Mouse (Mus musculus) embryonic facial prominence, embryonic 11.5 days (tissue): ENCODE measurements around the gene Idh3b. TPM values are rescaled to one million over a fixed set of nuclear protein-coding genes. Genes with fewer than 3 reads are reported as not detected.

ENCODE experiments used
- ATAC-seq: fragments of 200-750 bp; cut with Nextera tagmentation; replicated peaks from 2 replicates; pipeline ENCODE4 v1.8.0; 2017; ENCODE audit warnings: low read depth; ENCODE audit not compliant: insufficient number of reproducible peaks, low FRiP score, low TSS enrichment
- DNase-seq: peaks from one replicate; pipeline ENCODE4 v3.0.0-alpha.2; 2015; ENCODE audit warnings: low spot score
- H3K27ac ChIP-seq: fragments of 300-500 bp; sonication (generic); replicated peaks from 2 replicates; pipeline ENCODE4 v1.5.1; 2014; ENCODE audit warnings: mild to moderate bottlenecking, low read depth, low read length, control low read depth
- H3K27me3 ChIP-seq: fragments of 300-500 bp; sonication (generic); 2 replicates; pipeline ENCODE4 v1.6.1; 2014; ENCODE audit warnings: mild to moderate bottlenecking, low read length, moderate library complexity, mixed read lengths; ENCODE audit not compliant: control insufficient read depth, insufficient read depth
- H3K36me3 ChIP-seq: fragments of 300-500 bp; sonication (generic); replicated peaks from 2 replicates; pipeline ENCODE4 v1.6.1; 2014; ENCODE audit warnings: low read depth, mild to moderate bottlenecking, low read length, moderate library complexity, mixed read lengths; ENCODE audit not compliant: control insufficient read depth, insufficient read depth
- H3K4me1 ChIP-seq: fragments of 300-500 bp; sonication (generic); 2 replicates; pipeline ENCODE4 v1.6.1; 2014; ENCODE audit warnings: low read length, mixed read lengths; ENCODE audit not compliant: control insufficient read depth, insufficient read depth
- H3K4me2 ChIP-seq: fragments of 300-500 bp; sonication (generic); 2 replicates; pipeline ENCODE4 v1.6.1; 2014; ENCODE audit warnings: low read depth, mild to moderate bottlenecking, control low read depth, low read length, moderate library complexity
- H3K4me3 ChIP-seq: fragments of 300-500 bp; sonication (generic); 2 replicates; pipeline ENCODE4 v1.5.1; 2014; ENCODE audit warnings: low read depth, low read length, control low read depth
- H3K9ac ChIP-seq: fragments of 300-500 bp; sonication (generic); replicated peaks from 2 replicates; pipeline ENCODE4 v1.6.1; 2014; ENCODE audit warnings: mild to moderate bottlenecking, control low read depth, low read length
- H3K9me3 ChIP-seq: fragments of 300-500 bp; sonication (generic); replicated peaks from 2 replicates; pipeline ENCODE4 v1.6.1; 2016; ENCODE audit warnings: mild to moderate bottlenecking, low read length, inconsistent platforms, mixed read lengths; ENCODE audit not compliant: control insufficient read depth
- WGBS: fragments of 180-500 bp; shearing (Covaris S2); extraction: QIAGEN DNeasy Blood & Tissue Kit; methylation state at CpG from one replicate; pipeline ENCODE4 v1.1.7; 2014; 5-methylcytosine and 5-hydroxymethylcytosine counted together
- polyA plus RNA-seq: library from polyadenylated mRNA; unstranded; fragments of >200 nt; fragmentation: Nextera tagmentation; extraction: Ambion mirVana; gene quantifications from 2 replicates; pipeline ENCODE4 v1.2.1, GENCODE M21; 2014

Idh3b gene
- polyA plus RNA-seq, 1 experiment from 2014 or later: 145 TPM

DNA sequence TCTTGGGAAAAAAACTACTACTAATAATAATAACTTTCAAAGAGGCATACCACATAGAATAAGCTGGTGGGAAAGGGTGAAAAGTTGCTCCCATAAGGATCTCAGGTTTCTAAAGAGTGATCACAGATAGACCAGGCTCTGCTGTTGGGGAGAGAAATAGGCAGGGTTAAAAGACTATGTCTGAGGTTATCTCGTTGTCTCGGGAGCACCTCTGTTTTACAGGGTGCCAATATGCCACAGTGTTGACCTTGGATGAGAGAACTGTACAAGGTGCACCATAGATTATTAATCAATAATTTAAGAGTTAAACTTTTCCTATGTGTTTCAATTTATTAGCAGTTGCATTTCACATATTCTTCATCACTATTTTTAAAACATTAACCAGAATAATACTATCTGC lies 22.4 kb downstream of the Idh3b start:
- Histone ChIP-seq H3K27ac (no peak overlapping the region), H3K4me1 (no peaks in the 10 kb centered on the region), H3K9ac (no peak overlapping the region), H3K4me3 (no peak overlapping the region), H3K27me3 (no peaks in the 10 kb centered on the region), H3K4me2 (no peak overlapping the region), H3K36me3 (no peaks in the 10 kb centered on the region), H3K9me3 (no peaks in the 10 kb centered on the region)
- no peak for ATAC-seq
- no peak for DNase-seq
- 78% methylated on average over 2 of the region's 2 CpGs for WGBS

DNA sequence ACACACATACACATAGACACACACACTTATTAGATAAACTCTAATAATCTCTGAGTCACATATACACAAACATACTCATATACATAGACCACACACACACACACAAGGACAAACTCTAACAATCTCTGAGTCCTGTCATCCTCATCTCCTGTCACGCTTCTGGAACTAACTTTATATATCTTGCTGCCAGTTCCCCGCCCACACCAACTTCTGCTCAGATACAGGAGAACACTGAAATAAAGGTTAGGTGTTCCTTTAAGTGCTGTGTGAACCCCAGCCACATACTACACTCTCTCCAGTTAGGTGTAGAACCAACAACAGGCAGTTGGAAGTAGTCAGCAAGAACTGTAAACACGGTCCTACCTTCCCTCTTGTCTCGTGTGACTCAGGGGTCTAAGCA lies 23.5 kb downstream of the Idh3b start:
- Histone ChIP-seq H3K4me3 (no peak overlapping the region), H3K27ac (no peak overlapping the region), H3K4me1 (no peaks in the 10 kb centered on the region), H3K36me3 (no peaks in the 10 kb centered on the region), H3K9ac (no peak overlapping the region), H3K27me3 (no peaks in the 10 kb centered on the region), H3K4me2 (no peak overlapping the region), H3K9me3 (no peaks in the 10 kb centered on the region)
- DNase-seq (no peak), ATAC-seq (no peak)
- WGBS: 89% methylated on average over 4 of the region's 4 CpGs

DNA sequence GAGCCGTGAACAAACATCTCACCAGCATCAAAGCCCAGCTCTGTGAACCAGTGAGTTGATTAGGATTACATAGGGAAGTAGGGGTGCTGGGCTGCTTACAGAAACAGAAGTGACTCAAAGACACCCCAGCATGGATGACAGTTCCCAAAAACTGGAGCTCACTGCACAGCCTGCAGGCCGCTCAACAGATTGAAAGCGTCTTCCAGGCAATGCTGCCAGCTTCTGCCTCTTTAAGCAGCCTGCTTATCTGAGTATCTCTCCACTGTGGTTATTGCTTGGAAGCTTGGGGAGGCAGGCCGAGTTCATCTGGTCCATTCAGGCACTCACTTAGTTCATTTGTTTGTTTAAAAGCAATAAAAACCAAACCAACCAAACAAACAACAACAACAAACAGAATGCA lies 27.6 kb downstream of the Idh3b start:
- 84% methylated on average over 4 of the region's 4 CpGs for WGBS
- no peak overlapping the region for H3K9ac ChIP-seq
- no peaks in the 10 kb centered on the region for H3K9me3 ChIP-seq
- no peak overlapping the region for H3K4me3 ChIP-seq
- H3K27ac ChIP-seq: no peak overlapping the region
- ATAC-seq: no peak
- H3K27me3 ChIP-seq: no peaks in the 10 kb centered on the region
- no peak overlapping the region for H3K4me2 ChIP-seq
- no peaks in the 10 kb centered on the region for H3K4me1 ChIP-seq
- no peaks in the 10 kb centered on the region for H3K36me3 ChIP-seq
- no peak for DNase-seq

DNA sequence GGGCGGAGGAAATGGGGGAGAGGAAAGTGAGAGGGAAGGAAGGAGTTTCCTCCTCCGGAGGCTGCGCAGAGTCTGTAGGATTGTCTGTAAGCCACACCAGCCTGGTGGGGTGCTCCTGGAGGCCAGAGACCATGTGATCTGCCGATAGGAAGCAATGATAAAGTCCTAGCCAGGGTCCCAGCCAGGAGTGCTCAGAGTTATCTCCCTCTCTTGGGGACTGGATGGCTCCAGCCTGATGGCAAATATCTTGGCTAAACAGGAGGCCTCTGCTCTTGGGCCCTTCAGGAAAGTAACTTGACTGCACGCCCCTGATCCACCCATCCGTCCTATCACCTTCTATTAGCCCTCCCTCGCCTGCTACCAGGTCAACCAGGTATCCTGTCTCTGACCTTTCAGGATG lies 36.1 kb downstream of the Idh3b start:
- H3K4me3 ChIP-seq: no peak overlapping the region
- DNase-seq (no peak), ATAC-seq (no peak)
- H3K9ac ChIP-seq: no peak overlapping the region
- 73% methylated on average over 7 of the region's 7 CpGs for WGBS
- H3K36me3 ChIP-seq: no peaks in the 10 kb centered on the region
- H3K27ac ChIP-seq: no peak overlapping the region
- no peaks in the 10 kb centered on the region for H3K4me1 ChIP-seq
- H3K9me3 ChIP-seq: no peaks in the 10 kb centered on the region
- no peak overlapping the region for H3K4me2 ChIP-seq
- no peaks in the 10 kb centered on the region for H3K27me3 ChIP-seq

DNA sequence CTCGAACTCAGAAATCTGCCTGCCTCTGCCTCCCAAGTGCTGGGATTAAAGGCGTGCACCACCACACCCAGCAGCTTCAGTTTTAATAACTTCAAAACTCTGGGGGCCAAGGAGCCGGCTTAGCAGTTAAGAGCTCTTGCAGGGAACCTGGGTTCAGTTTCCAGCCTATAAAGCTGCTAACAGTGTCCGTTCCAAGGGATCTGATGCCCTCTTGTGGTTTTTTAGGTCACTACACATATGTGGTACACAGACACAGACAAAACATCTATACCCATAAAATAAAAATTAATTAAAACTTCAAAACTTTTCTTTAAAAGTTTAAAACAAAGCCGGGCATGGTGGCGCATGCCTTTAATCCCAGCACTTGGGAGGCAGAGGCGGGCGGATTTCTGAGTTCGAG lies 37.4 kb downstream of the Idh3b start:
- no peak overlapping the region for H3K4me2 ChIP-seq
- no peaks in the 10 kb centered on the region for H3K27me3 ChIP-seq
- no peak for ATAC-seq
- no peaks in the 10 kb centered on the region for H3K36me3 ChIP-seq
- no peak overlapping the region for H3K4me3 ChIP-seq
- no peaks in the 10 kb centered on the region for H3K9me3 ChIP-seq
- WGBS: 54% methylated on average over 9 of the region's 9 CpGs
- H3K9ac ChIP-seq: no peak overlapping the region
- peak; percentile 70 for DNase-seq
- no peaks in the 10 kb centered on the region for H3K4me1 ChIP-seq
- H3K27ac ChIP-seq: no peak overlapping the region

Other genes starting within 250 kb of the Idh3b start
- not detected in 2 replicates for gene Tgm6, start 172.1 kb downstream of the Idh3b start, polyA plus RNA-seq
- gene Snrpb, start 105.1 kb downstream of the Idh3b start, polyA plus RNA-seq: 756 and 782 TPM in 2 replicates
- not detected in 2 replicates for gene Tmc2, start 89.4 kb downstream of the Idh3b start, polyA plus RNA-seq
- gene Nop56, start 10.1 kb downstream of the Idh3b start, polyA plus RNA-seq: 356 and 411 TPM in 2 replicates
- gene Ebf4, start 10.6 kb upstream of the Idh3b start, polyA plus RNA-seq: 1.3 and 1.4 TPM in 2 replicates
- gene Cpxm1, start 113.0 kb upstream of the Idh3b start, polyA plus RNA-seq: 53.0 and 54.3 TPM in 2 replicates
- not detected in 2 replicates for gene Gm28372, start 120.7 kb upstream of the Idh3b start, polyA plus RNA-seq
- not detected in 2 replicates for gene 1700020A23Rik, start 120.7 kb upstream of the Idh3b start, polyA plus RNA-seq
- gene Tmem239, start 121.9 kb upstream of the Idh3b start, polyA plus RNA-seq: not detected in 2 replicates
- gene Vps16, start 139.8 kb upstream of the Idh3b start, polyA plus RNA-seq: 81.9 and 84.8 TPM in 2 replicates
- gene Pced1a, start 140.2 kb upstream of the Idh3b start, polyA plus RNA-seq: 10.0 and 10.3 TPM in 2 replicates
- gene Ptpra, start 165.7 kb upstream of the Idh3b start, polyA plus RNA-seq: 96.8 and 105 TPM in 2 replicates